12 mouse cellular contexts compared by ENCODE assay signal in genomic region chr11:59518226-59518625, GRCm38 (mm10). TPM values are rescaled to one million over a fixed set of nuclear protein-coding genes. Genes with fewer than 3 reads are reported as not detected.
DNase-seq lines count a peak whose midpoint lies in the region.
"Had no signal": no experiment of that assay in that cellular context is flagged by ENCODE, and none has a peak within 500 bp of the region (broad histone marks: within the 10 kb centered on the region; RNA-seq: fewer than 3 reads in every experiment).

No protein-coding gene starts in this region.

- H3K27ac ChIP-seq in heart, embryonic 10.5 days: 0 out of 2 replicates have a peak overlapping the region, but pooled peaks have one; percentile 22
- H3K27ac ChIP-seq: heart, embryonic 15.5 days; macrophage had no signal

- no peaks in the 10 kb centered on the region for H3K36me3 ChIP-seq in heart, embryonic 10.5 days
- H3K36me3 ChIP-seq: heart, embryonic 15.5 days had no signal

- no peak overlapping the region for H3K4me3 ChIP-seq in heart, embryonic 10.5 days
- H3K4me3 ChIP-seq: heart, embryonic 15.5 days had no signal

- H3K27me3 ChIP-seq in heart, embryonic 10.5 days (ENCODE audit: insufficient read depth, poor library complexity, severe bottlenecking): no peaks in the 10 kb centered on the region
- H3K27me3 ChIP-seq: heart, embryonic 15.5 days had no signal

- no peaks in the 10 kb centered on the region for H3K9me3 ChIP-seq in heart, embryonic 10.5 days
- H3K9me3 ChIP-seq: heart, embryonic 15.5 days had no signal

- intact Hi-C loops in heart, postnatal 25 days (cut with DNase I): no loop called here

- peaks cover 20% of the 10 kb centered on the region for H3K4me1 ChIP-seq in heart, embryonic 10.5 days

- WGBS in heart, embryonic 10.5 days: 59% methylated on average over 10 of the region's 10 CpGs

- DNase-seq in heart, embryonic 10.5 days (ENCODE audit: low spot score): no peak
- no peak for DNase-seq in heart, postnatal 25 days (ENCODE audit: low spot score)
- peak; percentile 33 for DNase-seq in lung, postnatal 10 days
- DNase-seq in lung, adult 18-20 months: no peak
- DNase-seq in lung, postnatal 36 days: peak; percentile 34
- peak; percentile 58 for DNase-seq in thymus, postnatal 4 days
- DNase-seq in c-Kit-positive CD71-positive TER-119-positive erythroid progenitor cells, embryonic 14.5 days (ENCODE audit: low spot score): no peak
- DNase-seq in cerebellum, adult 8-10 months: no peak

RNA-seq across cellular contexts. Expression of gene Zkscan17, which starts 8.3 kb away (rescaled TPM):
- 19.9 and 22.9 TPM in 2 replicates for polyA plus RNA-seq in heart, embryonic 10.5 days (2016; fragmentation: Nextera tagmentation; extraction: Ambion mirVana)
- 10 to 100 TPM; 14.4 to 18.2 TPM for total RNA-seq in heart, postnatal 25 days (2021)

RNA-seq across cellular contexts. Expression of gene Nlrp3, which starts 23.1 kb away (rescaled TPM):
- polyA plus RNA-seq in heart, embryonic 10.5 days (2016; fragmentation: Nextera tagmentation; extraction: Ambion mirVana): 0.40 TPM in 1 of 2 replicates, not detected in the other
- total RNA-seq in heart, postnatal 25 days (2021): under 1 TPM; 0.44 to 0.59 TPM

RNA-seq across cellular contexts. Expression of gene Zfp867, which starts 46.0 kb away (rescaled TPM):
- polyA plus RNA-seq in heart, embryonic 10.5 days (2016; fragmentation: Nextera tagmentation; extraction: Ambion mirVana): 5.2 and 5.9 TPM in 2 replicates
- 1 to 10 TPM; 4.8 to 5.0 TPM for total RNA-seq in heart, postnatal 25 days (2021)

RNA-seq across cellular contexts. Expression of gene Olfr222, which starts 57.8 kb away (rescaled TPM):
- not detected in 2 replicates for polyA plus RNA-seq in heart, embryonic 10.5 days (2016; fragmentation: Nextera tagmentation; extraction: Ambion mirVana)
- not detected for total RNA-seq in heart, postnatal 25 days (2021)
- polyA plus RNA-seq: brain, embryonic 14.5 days; heart, embryonic 15.5 days; intestine, postnatal 0 days; macrophage had no signal

Comparison
In these comparisons a context has a peak if more than half of its experiments do, and no peak if none do; other contexts are left out.
1. DNase-seq: peak in lung, postnatal 10 days (single experiment), lung, postnatal 36 days (single experiment) and thymus, postnatal 4 days (single experiment); none in heart, embryonic 10.5 days (single experiment), heart, postnatal 25 days (single experiment), lung, adult 18-20 months (0 of 2), c-Kit-positive CD71-positive TER-119-positive erythroid progenitor cells, embryonic 14.5 days (single experiment) and cerebellum, adult 8-10 months (single experiment).